Mouse (Mus musculus) midbrain, embryonic 13.5 days (tissue): ENCODE measurements around the gene Arhgef39. TPM values are rescaled to one million over a fixed set of nuclear protein-coding genes. Genes with fewer than 3 reads are reported as not detected.

Source experiments
- polyA plus RNA-seq: library from polyadenylated mRNA; unstranded; fragments of >200 nt; fragmentation: Nextera tagmentation; extraction: Ambion mirVana; gene quantifications from 2 replicates; pipeline ENCODE4 v1.2.1, GENCODE M21; 2015

Arhgef39 gene
- polyA plus RNA-seq, 1 experiment from 2014 or later, result 15.4 TPM

Other genes with a start within 250 kb of the Arhgef39 start
- gene Atp8b5, start 232.5 kb downstream of the Arhgef39 start, polyA plus RNA-seq, result 0.23 and 0.35 TPM in 2 replicates
- 68.8 and 75.4 TPM in 2 replicates for gene Rusc2, start 117.7 kb downstream of the Arhgef39 start, polyA plus RNA-seq
- gene Fam166b, start 70.6 kb downstream of the Arhgef39 start, polyA plus RNA-seq, result 0.30 and 0.83 TPM in 2 replicates
- 6.1 and 8.4 TPM in 2 replicates for gene Tesk1, start 57.8 kb downstream of the Arhgef39 start, polyA plus RNA-seq
- 4.1 and 4.7 TPM in 2 replicates for gene Cd72, start 45.1 kb downstream of the Arhgef39 start, polyA plus RNA-seq
- not detected in 2 replicates for gene Sit1, start 16.0 kb downstream of the Arhgef39 start, polyA plus RNA-seq
- gene Ccdc107, start 6.8 kb downstream of the Arhgef39 start, polyA plus RNA-seq, result 54.4 and 60.3 TPM in 2 replicates
- 0.19 and 0.27 TPM in 2 replicates for gene Car9, start 7.3 kb upstream of the Arhgef39 start, polyA plus RNA-seq
- 13.2 TPM in 2 replicates for gene Tpm2, start 24.1 kb upstream of the Arhgef39 start, polyA plus RNA-seq
- 72.6 and 80.4 TPM in 2 replicates for gene Creb3, start 62.6 kb upstream of the Arhgef39 start, polyA plus RNA-seq
- gene Tln1, start 63.0 kb upstream of the Arhgef39 start, polyA plus RNA-seq, result 59.8 and 67.0 TPM in 2 replicates
- gene Rgp1, start 79.0 kb upstream of the Arhgef39 start, polyA plus RNA-seq, result 24.5 and 26.1 TPM in 2 replicates
- gene Gba2, start 79.2 kb upstream of the Arhgef39 start, polyA plus RNA-seq, result 53.8 and 58.4 TPM in 2 replicates
- 0.77 and 2.1 TPM in 2 replicates for gene Msmp, start 84.8 kb upstream of the Arhgef39 start, polyA plus RNA-seq
- gene Npr2, start 132.2 kb upstream of the Arhgef39 start, polyA plus RNA-seq, result 13.8 and 14.7 TPM in 2 replicates
- 5.5 and 5.6 TPM in 2 replicates for gene Spag8, start 153.9 kb upstream of the Arhgef39 start, polyA plus RNA-seq
- 75.6 and 77.9 TPM in 2 replicates for gene Hint2, start 156.8 kb upstream of the Arhgef39 start, polyA plus RNA-seq
- gene Tmem8b, start 169.3 kb upstream of the Arhgef39 start, polyA plus RNA-seq, result 16.3 and 17.1 TPM in 2 replicates
- gene Fam221b, start 169.4 kb upstream of the Arhgef39 start, polyA plus RNA-seq, result 1.8 and 2.4 TPM in 2 replicates
- 0.08 TPM in 1 of 2 replicates, not detected in the other for gene Olfr70, start 201.1 kb upstream of the Arhgef39 start, polyA plus RNA-seq
- 0.08 and 0.10 TPM in 2 replicates for gene Olfr71, start 210.6 kb upstream of the Arhgef39 start, polyA plus RNA-seq
- gene Hrct1, start 227.5 kb upstream of the Arhgef39 start, polyA plus RNA-seq, result 0.13 and 0.35 TPM in 2 replicates
- 0.05 TPM in 1 of 2 replicates, not detected in the other for gene Spaar, start 230.3 kb upstream of the Arhgef39 start, polyA plus RNA-seq